Mouse (Mus musculus) MEL (cell line): ENCODE data around the gene Rbpj. TPM values are rescaled to one million over a fixed set of nuclear protein-coding genes. Genes with fewer than 3 reads are reported as not detected.

Experiments
- DNase-seq: peaks from one replicate; pipeline ENCODE4 v3.0.0; 2011; ENCODE audit warnings: low read depth, low spot score
- H3K27ac ChIP-seq: 2 replicates; pipeline ENCODE4 v1.5.1; 2012; ENCODE audit warnings: low read depth, mild to moderate bottlenecking, control low read depth, low read length, moderate library complexity; ENCODE audit not compliant: control insufficient read depth
- H3K27me3 ChIP-seq, 2 experiments: fragments of 150-350 bp in 1 of 2; sonication (generic) in 1 of 2; 2 replicates each; pipeline ENCODE4 v1.6.1; 2012; ENCODE audit warnings: low read length in 2 of 2, mild to moderate bottlenecking in 2 of 2, improper control_type of control experiment in 1 of 2, moderate library complexity in 1 of 2; ENCODE audit not compliant: insufficient read depth in 2 of 2, control insufficient read depth in 1 of 2
- H3K36me3 ChIP-seq, 2 experiments: 2 replicates each; pipeline ENCODE4 v1.6.1; 2012 to 2014; ENCODE audit warnings: low read length in 2 of 2, improper control_type of control experiment in 1 of 2, inconsistent platforms in 1 of 2, mild to moderate bottlenecking in 1 of 2; ENCODE audit not compliant: insufficient read depth in 2 of 2, control insufficient read depth in 1 of 2
- H3K4me1 ChIP-seq, 2 experiments: fragments of 150-350 bp in 1 of 2; sonication (generic) in 1 of 2; 2 replicates each; pipeline ENCODE4 v1.6.1; 2012; ENCODE audit warnings: low read length in 2 of 2, improper control_type of control experiment in 1 of 2, mild to moderate bottlenecking in 1 of 2; ENCODE audit not compliant: insufficient read depth in 2 of 2, control insufficient read depth in 1 of 2
- H3K4me3 ChIP-seq, 2 experiments: fragments of 150-350 bp in 1 of 2; sonication (generic) in 1 of 2; 2 replicates each; pipeline ENCODE4 v1.5.1; 2012; ENCODE audit warnings: low read depth in 2 of 2, low read length in 2 of 2, mild to moderate bottlenecking in 2 of 2, moderate library complexity in 2 of 2, control low read depth in 1 of 2, improper control_type of control experiment in 1 of 2; ENCODE audit not compliant: control insufficient read depth in 1 of 2, insufficient read depth in 1 of 2
- H3K79me2 ChIP-seq: 2 replicates; pipeline ENCODE4 v1.6.1; 2012; ENCODE audit warnings: mild to moderate bottlenecking, low read length, moderate library complexity; ENCODE audit not compliant: control insufficient read depth, poor library complexity, insufficient read depth
- H3K9ac ChIP-seq: 2 replicates; pipeline ENCODE4 v1.6.1; 2012; ENCODE audit warnings: low read depth, mild to moderate bottlenecking, control low read depth, low read length, moderate library complexity; ENCODE audit not compliant: control insufficient read depth, poor library complexity, severe bottlenecking
- H3K9me3 ChIP-seq: fragments of 150-350 bp; sonication (generic); replicated peaks from 2 replicates; pipeline ENCODE4 v1.6.1; 2012; ENCODE audit warnings: mild to moderate bottlenecking, low read length, improper control_type of control experiment, moderate library complexity; ENCODE audit not compliant: insufficient read depth
- EP300 ChIP-seq, 2 experiments: IDR thresholded peaks; 2 replicates each; pipeline ENCODE4 v1.6.1; 2011; ENCODE audit warnings: improper control_type of control experiment in 2 of 2, low read length in 2 of 2, low read depth in 1 of 2, mild to moderate bottlenecking in 1 of 2
- GABPA ChIP-seq: IDR thresholded peaks from 2 replicates; pipeline ENCODE4 v1.6.1; 2012; ENCODE audit warnings: low read depth, mild to moderate bottlenecking, inconsistent platforms, low read length, improper control_type of control experiment, moderate library complexity
- GATA1 ChIP-seq: IDR thresholded peaks from 2 replicates; pipeline ENCODE4 v1.6.1; 2011; ENCODE audit warnings: low read depth, low read length, improper control_type of control experiment
- HCFC1 ChIP-seq: IDR thresholded peaks from 2 replicates; pipeline ENCODE4 v1.6.1; 2012; ENCODE audit warnings: low read depth, mild to moderate bottlenecking, inconsistent platforms, low read length, improper control_type of control experiment, moderate library complexity
- KAT2A ChIP-seq: conservative IDR thresholded peaks from 2 replicates; pipeline ENCODE4 v1.6.1; 2012; ENCODE audit warnings: low read depth, low read length, improper control_type of control experiment, inconsistent platforms
- MAX ChIP-seq: IDR thresholded peaks from 2 replicates; pipeline ENCODE4 v1.6.1; 2011; ENCODE audit warnings: low read length, improper control_type of control experiment
- NELFE ChIP-seq: IDR thresholded peaks from 2 replicates; pipeline ENCODE4 v1.6.1; 2011; ENCODE audit warnings: low read depth, low read length, improper control_type of control experiment
- POLR2AphosphoS5 ChIP-seq: IDR thresholded peaks from 2 replicates; pipeline ENCODE4 v1.6.1; 2012; ENCODE audit warnings: low read depth, borderline replicate concordance, mild to moderate bottlenecking, inconsistent platforms, low read length, moderate library complexity, mixed read lengths
- RAD21 ChIP-seq: IDR thresholded peaks from 2 replicates; pipeline ENCODE4 v1.6.1; 2011; ENCODE audit warnings: mild to moderate bottlenecking, low read depth, low read length, improper control_type of control experiment
- SMC3 ChIP-seq: IDR thresholded peaks from 2 replicates; pipeline ENCODE4 v1.6.1; 2011; ENCODE audit warnings: low read depth, low read length, improper control_type of control experiment
- TBP ChIP-seq: IDR thresholded peaks from 2 replicates; pipeline ENCODE4 v1.8.0; 2011; ENCODE audit warnings: low read depth, low read length, improper control_type of control experiment
- TCF12 ChIP-seq: IDR thresholded peaks from 2 replicates; pipeline ENCODE4 v1.6.1; 2014; ENCODE audit warnings: low read depth, mild to moderate bottlenecking, inconsistent platforms, low read length, improper control_type of control experiment, moderate library complexity
- polyA plus RNA-seq, 2 experiments: library from polyadenylated mRNA; stranded (reverse) in 1 of 2; unstranded in 1 of 2; fragments of >175 nt in 1 of 2; fragments of >200 nt in 1 of 2; gene quantifications; 2 replicates each; pipeline versions ENCODE4 v1.2.1 to v1.2.4; 2012; ENCODE audit warnings: low replicate concordance in 2 of 2, low read depth in 1 of 2; ENCODE audit not compliant: insufficient read length in 2 of 2, insufficient read depth in 1 of 2, missing spikeins in 1 of 2
- total RNA-seq: library from RNA; depleted of rRNA; stranded (reverse); fragments of 300-350 nt; gene quantifications from 2 replicates; pipeline ENCODE4 v1.2.3, GENCODE M21; 2012

Gene Rbpj
- total and polyA plus RNA-seq, 3 experiments = 6.0 to 34.5 (median 19.1) TPM

DNA sequence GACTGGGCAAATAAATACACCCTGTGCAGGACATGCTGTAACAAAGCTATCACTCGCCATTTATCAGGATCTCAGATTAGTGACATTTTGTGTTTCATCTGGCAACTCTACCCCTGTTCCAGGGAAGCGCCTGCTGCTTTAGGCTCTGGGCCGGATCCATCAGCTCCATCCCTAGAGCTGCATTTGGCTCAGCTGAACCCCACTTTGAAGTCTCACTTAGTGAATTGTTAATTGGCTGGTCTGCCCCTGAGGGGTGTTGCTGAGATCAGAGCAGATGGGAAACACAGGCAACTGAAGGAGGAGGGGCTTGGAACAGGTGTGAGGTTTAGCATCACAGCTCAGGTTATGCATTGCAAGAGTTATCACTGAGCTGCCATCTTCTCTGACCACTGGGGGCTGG, 225.6 kb downstream of the Rbpj start:
- Histone ChIP-seq H3K27me3 (no peaks in the 10 kb centered on the region), H3K9ac (no peak overlapping the region), H3K27ac (no peak overlapping the region), H3K79me2 (no peaks in the 10 kb centered on the region), H3K36me3 (no peaks in the 10 kb centered on the region), H3K4me1 (no peaks in the 10 kb centered on the region), H3K9me3 (no peaks in the 10 kb centered on the region), H3K4me3 (no peak overlapping the region)
- DNase-seq = no peak
- TF ChIP-seq GABPA (no peak), SMC3 (no peak), HCFC1 (no peak), MAX (no peak), NELFE (no peak), TCF12 (no peak), KAT2A (no peak), POLR2AphosphoS5 (no peak), GATA1 (no peak), RAD21 (no peak), EP300 (IDR thresholded peaks at IDR 0.05; ENCODE audit: low read depth in 1 of 2, low read length in 2 of 2) (no peak), TBP (no peak)

DNA sequence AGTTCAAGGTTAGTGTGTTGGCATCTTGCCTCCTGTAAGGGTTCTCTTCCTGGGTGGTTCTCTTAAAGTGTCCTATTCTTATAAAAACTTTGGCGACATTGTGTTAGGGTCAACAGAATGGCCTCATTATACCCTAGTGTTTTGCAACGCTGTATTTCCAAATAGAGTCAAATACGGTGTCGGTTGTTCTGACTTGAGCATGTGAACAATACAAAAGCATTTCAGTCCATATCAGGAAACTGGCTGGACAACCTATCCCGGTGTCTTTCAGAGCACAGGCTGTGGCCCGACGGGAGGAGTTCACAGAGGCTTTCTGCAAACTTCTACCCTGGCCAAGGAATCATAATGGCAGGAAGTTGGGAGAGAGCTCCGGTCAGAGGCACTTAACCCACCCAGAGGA, 226.1 kb downstream of the Rbpj start:
- no peak for DNase-seq
- H3K36me3 ChIP-seq = no peaks in the 10 kb centered on the region
- no peak for TF ChIP-seq SMC3
- H3K27me3 ChIP-seq = no peaks in the 10 kb centered on the region
- H3K79me2 ChIP-seq = no peaks in the 10 kb centered on the region
- H3K4me1 ChIP-seq = no peaks in the 10 kb centered on the region
- no peaks in the 10 kb centered on the region for H3K9me3 ChIP-seq
- no peak overlapping the region for H3K4me3 ChIP-seq
- no peak overlapping the region for H3K9ac ChIP-seq
- H3K27ac ChIP-seq = no peak overlapping the region

DNA sequence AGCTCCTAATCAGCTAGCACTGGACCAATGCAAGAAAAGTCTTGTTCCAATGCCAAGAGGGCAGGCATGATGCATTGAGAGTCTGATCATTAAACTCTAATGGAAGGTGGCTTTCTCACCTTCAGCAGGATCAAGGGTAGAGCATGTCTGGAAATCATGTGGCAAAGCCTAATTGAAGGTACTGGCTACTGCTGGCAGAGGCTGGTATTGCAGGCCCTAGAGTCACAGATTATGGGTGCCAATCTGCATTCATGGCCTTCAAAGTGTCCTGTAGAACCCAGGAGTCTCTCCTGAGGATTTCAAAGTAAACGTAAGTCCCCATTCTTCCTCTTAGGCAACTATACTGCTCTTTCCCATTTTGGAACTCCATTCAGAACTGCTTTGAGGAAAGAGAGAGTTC, 226.7 kb downstream of the Rbpj start:
- Histone ChIP-seq H3K79me2 (no peaks in the 10 kb centered on the region), H3K9me3 (no peaks in the 10 kb centered on the region), H3K4me1 (no peaks in the 10 kb centered on the region), H3K27ac (no peak overlapping the region), H3K36me3 (no peaks in the 10 kb centered on the region), H3K27me3 (no peaks in the 10 kb centered on the region), H3K4me3 (no peak overlapping the region), H3K9ac (no peak overlapping the region)
- TF ChIP-seq TBP = no peak
- DNase-seq = no peak
